Mouse (Mus musculus): ENCODE measurements around the gene Eif4ebp2. TPM values are rescaled to one million over a fixed set of nuclear protein-coding genes. Genes with fewer than 3 reads are reported as not detected.
A peak's percentile ranks its signal among the peaks of the same experiment; 100 is the strongest.

Eif4ebp2 gene
- polyA plus RNA-seq, 1 experiment: 44.4 TPM

DNA sequence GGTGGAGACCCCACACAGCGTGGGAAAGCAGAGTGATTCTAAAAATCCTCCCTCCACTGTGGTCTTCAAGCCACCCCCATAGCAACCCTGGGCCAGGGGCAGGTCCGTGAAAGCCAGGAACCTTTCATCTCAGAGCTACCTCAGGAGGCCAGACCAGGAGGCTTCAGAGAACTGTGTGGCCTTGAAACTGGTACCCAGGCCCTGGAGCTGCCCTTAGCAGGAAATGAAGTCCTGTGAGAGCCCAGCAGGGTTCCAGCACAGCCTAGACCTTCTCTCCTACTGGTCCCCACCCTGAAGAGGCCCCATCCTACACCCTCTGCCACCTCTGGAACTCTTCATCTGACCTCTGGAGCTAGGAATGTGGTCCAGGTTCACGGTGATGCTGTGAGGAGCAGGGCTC, 54.3 kb downstream of the Eif4ebp2 start:
- H3K79me2 ChIP-seq (ENCODE audit: control insufficient read depth, insufficient read depth): no peaks in the 10 kb centered on the region
- H3K4me2 ChIP-seq (ENCODE audit: low read depth): no peak overlapping the region
- H3K27me3 ChIP-seq (ENCODE audit: control insufficient read depth, insufficient read depth, insufficient read length): no peaks in the 10 kb centered on the region
- TF ChIP-seq REST (IDR thresholded peaks at IDR 0.05; ENCODE audit: insufficient read depth, insufficient read length) (no peak), E2F4 (IDR thresholded peaks at IDR 0.05; ENCODE audit: insufficient read depth) (no peak), MYOG (IDR thresholded peaks at IDR 0.05; ENCODE audit: control insufficient read depth in 1 of 3, insufficient read depth in 1 of 3, insufficient read length in 2 of 3, low read depth in 2 of 3) (no peak), TCF3 (IDR thresholded peaks at IDR 0.05; ENCODE audit: insufficient read length, low read depth) (no peak), SRF (IDR thresholded peaks at IDR 0.05; ENCODE audit: control insufficient read depth, insufficient read length, low read depth) (no peak), MAX (IDR thresholded peaks at IDR 0.05; ENCODE audit: low read depth) (no peak), POLR2A (IDR thresholded peaks at IDR 0.05; ENCODE audit: insufficient read length, low read depth) (no peak), POLR2AphosphoS2 (IDR thresholded peaks at IDR 0.05; ENCODE audit: insufficient read length, low read depth) (no peak), MYOD1 (IDR thresholded peaks at IDR 0.05; ENCODE audit: control insufficient read depth in 1 of 3, insufficient read length in 2 of 3, low read depth in 2 of 3) (no peak), USF1 (IDR thresholded peaks at IDR 0.05; ENCODE audit: low read depth) (no peak), TCF12 (IDR thresholded peaks at IDR 0.05; ENCODE audit: insufficient read depth, poor library complexity, severe bottlenecking) (no peak), CEBPB (IDR thresholded peaks at IDR 0.05; ENCODE audit: insufficient read depth, poor library complexity, severe bottlenecking) (no peak)
- no peak overlapping the region for H3K4me3 ChIP-seq
- no peaks in the 10 kb centered on the region for H3K36me3 ChIP-seq (ENCODE audit: control insufficient read depth, insufficient read depth)
- H3ac ChIP-seq (ENCODE audit: control insufficient read depth, insufficient read length): no peak overlapping the region

DNA sequence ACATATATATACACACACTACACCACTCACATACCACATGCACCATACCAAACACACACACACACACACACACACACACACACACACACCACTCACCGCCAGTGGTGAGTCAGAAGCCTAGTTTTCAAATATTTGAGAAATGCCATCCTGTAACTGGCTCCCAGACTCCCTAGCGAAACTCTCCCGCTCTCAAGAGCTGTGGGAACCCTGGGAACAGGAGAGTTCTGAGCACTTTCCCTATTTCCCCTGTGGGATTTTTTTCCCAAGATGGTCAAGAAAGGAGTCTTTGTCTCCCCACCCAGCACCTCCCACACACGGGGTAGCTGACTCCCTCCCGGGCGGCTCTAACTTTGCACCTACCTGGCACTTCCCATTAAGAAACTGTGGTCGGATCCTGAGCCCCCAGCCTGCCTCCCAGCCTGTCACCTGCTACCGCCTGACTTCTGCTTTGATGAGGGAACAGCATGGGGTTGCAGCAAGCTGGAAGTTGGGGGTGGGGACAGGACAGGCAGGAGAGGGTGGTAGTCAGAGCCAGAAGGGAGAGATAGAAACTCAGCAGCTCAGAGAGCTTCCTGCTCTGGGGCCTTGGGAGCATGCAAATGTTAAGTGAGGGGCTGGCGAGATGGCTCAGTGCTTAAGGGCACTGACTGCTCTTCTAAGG, 57.9 kb downstream of the Eif4ebp2 start:
- no peak overlapping the region for H3K4me3 ChIP-seq
- no peaks in the 10 kb centered on the region for H3K27me3 ChIP-seq (ENCODE audit: control insufficient read depth, insufficient read depth, insufficient read length)
- H3ac ChIP-seq (ENCODE audit: control insufficient read depth, insufficient read length): no peak overlapping the region
- no peaks in the 10 kb centered on the region for H3K79me2 ChIP-seq (ENCODE audit: control insufficient read depth, insufficient read depth)
- TF ChIP-seq TCF12 (IDR thresholded peaks at IDR 0.05; ENCODE audit: insufficient read depth, poor library complexity, severe bottlenecking): no peak
- no peak for TF ChIP-seq E2F4 (IDR thresholded peaks at IDR 0.05; ENCODE audit: insufficient read depth)
- no peak for TF ChIP-seq SRF (IDR thresholded peaks at IDR 0.05; ENCODE audit: control insufficient read depth, insufficient read length, low read depth)
- TF ChIP-seq POLR2AphosphoS2 (IDR thresholded peaks at IDR 0.05; ENCODE audit: insufficient read length, low read depth): no peak
- TF ChIP-seq MYOD1 (IDR thresholded peaks at IDR 0.05; ENCODE audit: control insufficient read depth in 1 of 3, insufficient read length in 2 of 3, low read depth in 2 of 3): no peak
- TF ChIP-seq REST (IDR thresholded peaks at IDR 0.05; ENCODE audit: insufficient read depth, insufficient read length): no peak
- no peak for TF ChIP-seq MAX (IDR thresholded peaks at IDR 0.05; ENCODE audit: low read depth)
- TF ChIP-seq USF1 (IDR thresholded peaks at IDR 0.05; ENCODE audit: low read depth): no peak
- TF ChIP-seq POLR2A (IDR thresholded peaks at IDR 0.05; ENCODE audit: insufficient read length, low read depth): no peak
- TF ChIP-seq TCF3 (IDR thresholded peaks at IDR 0.05; ENCODE audit: insufficient read length, low read depth): no peak
- TF ChIP-seq CEBPB (IDR thresholded peaks at IDR 0.05; ENCODE audit: insufficient read depth, poor library complexity, severe bottlenecking): no peak
- no peaks in the 10 kb centered on the region for H3K36me3 ChIP-seq (ENCODE audit: control insufficient read depth, insufficient read depth)
- peak overlapping the region; percentile 74 for H3K4me2 ChIP-seq (ENCODE audit: low read depth)

GRCm38 (mm10) chr10:61392584-61392983, 59.9 kb downstream of the Eif4ebp2 start:
- Histone ChIP-seq H3ac (ENCODE audit: control insufficient read depth, insufficient read length) (no peak overlapping the region), H3K36me3 (ENCODE audit: control insufficient read depth, insufficient read depth) (no peaks in the 10 kb centered on the region), H3K27me3 (ENCODE audit: control insufficient read depth, insufficient read depth, insufficient read length) (no peaks in the 10 kb centered on the region), H3K4me2 (ENCODE audit: low read depth) (no peak overlapping the region), H3K79me2 (ENCODE audit: control insufficient read depth, insufficient read depth) (no peaks in the 10 kb centered on the region), H3K4me3 (no peak overlapping the region)
- TF ChIP-seq TCF3 (IDR thresholded peaks at IDR 0.05; ENCODE audit: insufficient read length, low read depth): no peak

- Histone ChIP-seq H3K36me3 (ENCODE audit: control insufficient read depth, insufficient read depth) (no peaks in the 10 kb centered on the region), H3K79me2 (ENCODE audit: control insufficient read depth, insufficient read depth) (no peaks in the 10 kb centered on the region), H3ac (ENCODE audit: control insufficient read depth, insufficient read length) (no peak overlapping the region), H3K4me3 (no peak overlapping the region), H3K27me3 (ENCODE audit: control insufficient read depth, insufficient read depth, insufficient read length) (no peaks in the 10 kb centered on the region), H3K4me2 (ENCODE audit: low read depth) (no peak overlapping the region)
- TF ChIP-seq POLR2A (IDR thresholded peaks at IDR 0.05; ENCODE audit: insufficient read length, low read depth): no peak
Measured at GRCm38 (mm10) chr10:61390148-61390547, 62.3 kb downstream of the Eif4ebp2 start.

GRCm38 (mm10) chr10:61389020-61389419, 63.4 kb downstream of the Eif4ebp2 start:
- Histone ChIP-seq H3ac (ENCODE audit: control insufficient read depth, insufficient read length) (no peak overlapping the region), H3K79me2 (ENCODE audit: control insufficient read depth, insufficient read depth) (no peaks in the 10 kb centered on the region)
- TF ChIP-seq TCF3 (IDR thresholded peaks at IDR 0.05; ENCODE audit: insufficient read length, low read depth): no peak
- TF ChIP-seq MAX (IDR thresholded peaks at IDR 0.05; ENCODE audit: low read depth): no peak

GRCm38 (mm10) chr10:61386284-61386683, 66.2 kb downstream of the Eif4ebp2 start:
- H3K4me2 ChIP-seq (ENCODE audit: low read depth): no peak overlapping the region
- TF ChIP-seq POLR2A (IDR thresholded peaks at IDR 0.05; ENCODE audit: insufficient read length, low read depth) (no peak), MYOG (IDR thresholded peaks at IDR 0.05; ENCODE audit: control insufficient read depth in 1 of 3, insufficient read depth in 1 of 3, insufficient read length in 2 of 3, low read depth in 2 of 3) (no peak), MAX (IDR thresholded peaks at IDR 0.05; ENCODE audit: low read depth) (no peak), POLR2AphosphoS2 (IDR thresholded peaks at IDR 0.05; ENCODE audit: insufficient read length, low read depth) (no peak), E2F4 (IDR thresholded peaks at IDR 0.05; ENCODE audit: insufficient read depth) (no peak), MYOD1 (IDR thresholded peaks at IDR 0.05; ENCODE audit: control insufficient read depth in 1 of 3, insufficient read length in 2 of 3, low read depth in 2 of 3) (no peak), TCF3 (IDR thresholded peaks at IDR 0.05; ENCODE audit: insufficient read length, low read depth) (no peak), REST (IDR thresholded peaks at IDR 0.05; ENCODE audit: insufficient read depth, insufficient read length) (no peak), TCF12 (IDR thresholded peaks at IDR 0.05; ENCODE audit: insufficient read depth, poor library complexity, severe bottlenecking) (no peak), CEBPB (IDR thresholded peaks at IDR 0.05; ENCODE audit: insufficient read depth, poor library complexity, severe bottlenecking) (no peak), USF1 (IDR thresholded peaks at IDR 0.05; ENCODE audit: low read depth) (no peak), SRF (IDR thresholded peaks at IDR 0.05; ENCODE audit: control insufficient read depth, insufficient read length, low read depth) (no peak)

More at GRCm38 (mm10) chr10:61389020-61389419, 63.4 kb downstream of the Eif4ebp2 start:
- H3K27me3 ChIP-seq (ENCODE audit: control insufficient read depth, insufficient read depth, insufficient read length): no peaks in the 10 kb centered on the region
- no peak overlapping the region for H3K4me3 ChIP-seq
- no peak overlapping the region for H3K4me2 ChIP-seq (ENCODE audit: low read depth)
- H3K36me3 ChIP-seq (ENCODE audit: control insufficient read depth, insufficient read depth): no peaks in the 10 kb centered on the region

More at GRCm38 (mm10) chr10:61386284-61386683, 66.2 kb downstream of the Eif4ebp2 start:
- no peak overlapping the region for H3K4me3 ChIP-seq
- H3K36me3 ChIP-seq (ENCODE audit: control insufficient read depth, insufficient read depth): no peaks in the 10 kb centered on the region
- no peaks in the 10 kb centered on the region for H3K79me2 ChIP-seq (ENCODE audit: control insufficient read depth, insufficient read depth)
- H3ac ChIP-seq (ENCODE audit: control insufficient read depth, insufficient read length): no peak overlapping the region
- H3K27me3 ChIP-seq (ENCODE audit: control insufficient read depth, insufficient read depth, insufficient read length): no peaks in the 10 kb centered on the region
